Mouse (Mus musculus): Measurements from ENCODE around the gene Foxl1. TPM values are rescaled to one million over a fixed set of nuclear protein-coding genes. Genes with fewer than 3 reads are reported as not detected.
"Not testable (repeated sequence)": the region's sequence is repeated elsewhere in the genome, so short reads cannot be mapped to it uniquely, and the experiment has no call there.

Gene Foxl1
- polyA plus RNA-seq, 1 experiment from 2014 or later, result 0.10 TPM

- Histone ChIP-seq H3K36me3 (no peaks in the 10 kb centered on the region), H3K27ac (replicated peaks) (no peak overlapping the region), H3K4me3 (no peak overlapping the region), H3K4me1 (peaks cover 20% of the 10 kb centered on the region), H3K27me3 (peaks cover 87% of the 10 kb centered on the region), H3K9ac (replicated peaks) (no peak overlapping the region), H3K4me2 (replicated peaks) (no peak overlapping the region), H3K9me3 (no peaks in the 10 kb centered on the region)
- ATAC-seq (replicated peaks), result no peak
- 12% methylated on average over 16 of the region's 16 CpGs for WGBS
Observed at GRCm38 (mm10) chr8:121129265-121129940, 1.7 kb downstream of the Foxl1 start.

- H3K27me3 ChIP-seq, result peaks cover 75% of the 10 kb centered on the region
- H3K9me3 ChIP-seq, result no peaks in the 10 kb centered on the region
- 33% methylated on average over 5 of the region's 5 CpGs for WGBS
- H3K4me1 ChIP-seq, result peaks cover 17% of the 10 kb centered on the region
- no peak for ATAC-seq (replicated peaks)
- H3K27ac ChIP-seq (replicated peaks), result no peak overlapping the region
- no peaks in the 10 kb centered on the region for H3K36me3 ChIP-seq
- no peak overlapping the region for H3K4me2 ChIP-seq (replicated peaks)
- H3K4me3 ChIP-seq, result no peak overlapping the region
- H3K9ac ChIP-seq (replicated peaks), result no peak overlapping the region
Observed at GRCm38 (mm10) chr8:121130522-121130921, 2.8 kb downstream of the Foxl1 start.

- H3K27ac ChIP-seq (replicated peaks), result no peak overlapping the region
- H3K4me2 ChIP-seq (replicated peaks), result no peak overlapping the region
- ATAC-seq (replicated peaks), result no peak
- H3K9ac ChIP-seq (replicated peaks), result no peak overlapping the region
- no peaks in the 10 kb centered on the region for H3K9me3 ChIP-seq
- peaks cover 11% of the 10 kb centered on the region for H3K4me1 ChIP-seq
- H3K27me3 ChIP-seq, result peaks cover 50% of the 10 kb centered on the region
- no peak overlapping the region for H3K4me3 ChIP-seq
- H3K36me3 ChIP-seq, result no peaks in the 10 kb centered on the region
- 71% methylated on average over 5 of the region's 5 CpGs for WGBS
Observed at GRCm38 (mm10) chr8:121132961-121133513, 5.3 kb downstream of the Foxl1 start.

GRCm38 (mm10) chr8:121134102-121134501, 6.4 kb downstream of the Foxl1 start:
- no peaks in the 10 kb centered on the region for H3K9me3 ChIP-seq
- no peak overlapping the region for H3K27ac ChIP-seq (replicated peaks)
- H3K4me1 ChIP-seq, result peaks cover under 1% of the 10 kb centered on the region; the same call in 1 of the 2 replicates
- H3K4me3 ChIP-seq, result no peak overlapping the region
- peaks cover 40% of the 10 kb centered on the region for H3K27me3 ChIP-seq
- no peak for ATAC-seq (replicated peaks)
- no peaks in the 10 kb centered on the region for H3K36me3 ChIP-seq
- H3K4me2 ChIP-seq (replicated peaks), result no peak overlapping the region
- no peak overlapping the region for H3K9ac ChIP-seq (replicated peaks)
- WGBS, result 86% methylated on average over 10 of the region's 10 CpGs

GRCm38 (mm10) chr8:121134512-121134911, 6.8 kb downstream of the Foxl1 start:
- no peaks in the 10 kb centered on the region for H3K36me3 ChIP-seq
- ATAC-seq (replicated peaks), result no peak
- no peaks in the 10 kb centered on the region for H3K9me3 ChIP-seq
- H3K9ac ChIP-seq (replicated peaks), result no peak overlapping the region
- 85% methylated on average over 11 of the region's 11 CpGs for WGBS
- H3K4me1 ChIP-seq, result no peaks in the 10 kb centered on the region
- H3K4me3 ChIP-seq, result no peak overlapping the region
- no peak overlapping the region for H3K4me2 ChIP-seq (replicated peaks)
- H3K27me3 ChIP-seq, result peaks cover 36% of the 10 kb centered on the region
- no peak overlapping the region for H3K27ac ChIP-seq (replicated peaks)

- H3K4me2 ChIP-seq (replicated peaks), result no peak overlapping the region
- no peak overlapping the region for H3K4me3 ChIP-seq
- no peaks in the 10 kb centered on the region for H3K36me3 ChIP-seq
- H3K27me3 ChIP-seq, result peaks cover 14% of the 10 kb centered on the region
- no peak overlapping the region for H3K27ac ChIP-seq (replicated peaks)
- no peaks in the 10 kb centered on the region for H3K4me1 ChIP-seq
- ATAC-seq (replicated peaks), result no peak
- H3K9ac ChIP-seq (replicated peaks), result no peak overlapping the region
- H3K9me3 ChIP-seq, result no peaks in the 10 kb centered on the region
- 94% methylated on average over 6 of the region's 6 CpGs for WGBS
Observed at GRCm38 (mm10) chr8:121136856-121137255, 9.1 kb downstream of the Foxl1 start.

- not testable (repeated sequence) for H3K4me3 ChIP-seq; H3K4me2 ChIP-seq (replicated peaks); H3K27ac ChIP-seq (replicated peaks); H3K9ac ChIP-seq (replicated peaks); ATAC-seq (replicated peaks); H3K4me1 ChIP-seq; H3K36me3 ChIP-seq; H3K27me3 ChIP-seq; H3K9me3 ChIP-seq
- WGBS, result 66% methylated on average over 4 of the region's 6 CpGs
Observed at GRCm38 (mm10) chr8:121145457-121146134, 17.9 kb downstream of the Foxl1 start.

- H3K9me3 ChIP-seq, result no peaks in the 10 kb centered on the region
- ATAC-seq (replicated peaks), result no peak
- no peak overlapping the region for H3K4me3 ChIP-seq
- WGBS, result 44% methylated on average over 8 of the region's 8 CpGs
- no peaks in the 10 kb centered on the region for H3K4me1 ChIP-seq
- H3K27me3 ChIP-seq, result no peaks in the 10 kb centered on the region
- no peak overlapping the region for H3K4me2 ChIP-seq (replicated peaks)
- no peak overlapping the region for H3K27ac ChIP-seq (replicated peaks)
- H3K36me3 ChIP-seq, result no peaks in the 10 kb centered on the region
- no peak overlapping the region for H3K9ac ChIP-seq (replicated peaks)
Observed at GRCm38 (mm10) chr8:121148573-121149083, 20.9 kb downstream of the Foxl1 start.

GRCm38 (mm10) chr8:121152394-121152793, 24.7 kb downstream of the Foxl1 start:
- H3K27me3 ChIP-seq, result no peaks in the 10 kb centered on the region
- no peaks in the 10 kb centered on the region for H3K9me3 ChIP-seq
- H3K9ac ChIP-seq (replicated peaks), result no peak overlapping the region
- no peak overlapping the region for H3K27ac ChIP-seq (replicated peaks)
- ATAC-seq (replicated peaks), result no peak
- WGBS, result 76% methylated on average over 12 of the region's 12 CpGs
- H3K36me3 ChIP-seq, result no peaks in the 10 kb centered on the region
- no peak overlapping the region for H3K4me2 ChIP-seq (replicated peaks)
- H3K4me3 ChIP-seq, result no peak overlapping the region
- no peaks in the 10 kb centered on the region for H3K4me1 ChIP-seq

GRCm38 (mm10) chr8:121156990-121157491, 29.3 kb downstream of the Foxl1 start:
- Histone ChIP-seq H3K27me3 (no peaks in the 10 kb centered on the region; the same call in 1 of the 2 replicates), H3K9ac (replicated peaks) (no peak overlapping the region), H3K4me2 (replicated peaks) (no peak overlapping the region), H3K9me3 (no peaks in the 10 kb centered on the region), H3K36me3 (no peaks in the 10 kb centered on the region), H3K4me3 (no peak overlapping the region), H3K27ac (replicated peaks) (no peak overlapping the region), H3K4me1 (no peaks in the 10 kb centered on the region)
- whole genome bisulfite sequencing, result 90% methylated on average over 7 of the region's 7 CpGs
- no peak for ATAC-seq (replicated peaks)

GRCm38 (mm10) chr8:121158812-121159211, 31.1 kb downstream of the Foxl1 start:
- 85% methylated on average over 13 of the region's 13 CpGs for WGBS
- Histone ChIP-seq H3K4me1 (no peaks in the 10 kb centered on the region), H3K36me3 (no peaks in the 10 kb centered on the region), H3K4me3 (no peak overlapping the region), H3K9ac (replicated peaks) (no peak overlapping the region), H3K27me3 (no peaks in the 10 kb centered on the region; the same call in 1 of the 2 replicates), H3K4me2 (replicated peaks) (no peak overlapping the region), H3K27ac (replicated peaks) (no peak overlapping the region), H3K9me3 (no peaks in the 10 kb centered on the region)
- no peak for ATAC-seq (replicated peaks)

GRCm38 (mm10) chr8:121161437-121161836, 33.7 kb downstream of the Foxl1 start:
- 92% methylated on average over 5 of the region's 5 CpGs for WGBS

More at GRCm38 (mm10) chr8:121161437-121161836, 33.7 kb downstream of the Foxl1 start:
- H3K36me3 ChIP-seq, result no peaks in the 10 kb centered on the region
- H3K27ac ChIP-seq (replicated peaks), result no peak overlapping the region
- H3K9ac ChIP-seq (replicated peaks), result no peak overlapping the region
- no peak overlapping the region for H3K4me3 ChIP-seq
- no peaks in the 10 kb centered on the region for H3K9me3 ChIP-seq
- no peaks in the 10 kb centered on the region; the same call in 1 of the 2 replicates for H3K27me3 ChIP-seq
- ATAC-seq (replicated peaks), result no peak
- H3K4me2 ChIP-seq (replicated peaks), result no peak overlapping the region
- 0 out of 2 replicates have a peak, but pooled peaks cover 4% of the 10 kb centered on the region for H3K4me1 ChIP-seq
